Comparison of ENCODE assay signal across 24 mouse cellular contexts in the genomic region with DNA sequence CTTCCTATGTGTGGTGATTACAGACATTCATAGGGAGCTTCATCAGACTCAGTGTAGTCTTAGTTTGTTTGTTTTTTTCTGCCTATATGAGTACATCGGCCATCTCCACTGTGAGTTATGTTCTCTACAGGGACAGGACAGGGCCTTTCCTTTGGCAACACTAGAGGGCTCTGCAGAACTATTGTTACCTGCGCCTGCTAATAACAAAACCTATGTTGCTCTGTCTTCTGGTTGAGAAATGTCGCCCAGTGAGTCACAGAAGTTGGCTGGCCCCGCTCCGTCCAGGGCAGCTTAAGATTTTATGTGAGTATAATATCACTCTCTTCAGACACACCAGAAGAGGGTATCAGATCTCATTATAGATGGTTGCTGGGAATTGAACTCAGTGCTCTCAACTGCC. TPM values are rescaled to one million over a fixed set of nuclear protein-coding genes. Genes with fewer than 3 reads are reported as not detected.
DNase-seq lines count a peak whose midpoint lies in the region; ATAC-seq and TF ChIP-seq lines count a peak whose summit lies in the region.
"Had no signal": no experiment of that assay in that cellular context is flagged by ENCODE, and none has a peak within 500 bp of the region (broad histone marks: within the 10 kb centered on the region; RNA-seq: fewer than 3 reads in every experiment).

No protein-coding gene starts in this region.

- TF ChIP-seq CTCF in liver, postnatal 0 days (IDR thresholded peaks at IDR 0.05; ENCODE audit: low read depth), result peak; percentile 42
- TF ChIP-seq CTCF in MEL (IDR thresholded peaks at IDR 0.05 in 2 of 3, conservative IDR thresholded peaks at IDR 0.05 in 1 of 3; ENCODE audit: control insufficient read depth in 1 of 3, insufficient read depth in 1 of 3, low read depth in 2 of 3, low read length in 3 of 3, poor library complexity in 1 of 3, severe bottlenecking in 1 of 3), result peak in 2 of 3 experiments; percentile 47 to 55; a peak in 4 of 6 replicates

- ATAC-seq in liver, postnatal 0 days, result no peak
- ATAC-seq in liver, embryonic 12.5 days, result no peak
- ATAC-seq in hindbrain, embryonic 14.5 days (ENCODE audit: low FRiP score), result no peak
- ATAC-seq: hindbrain, postnatal 0 days had no signal

- no peak overlapping the region for H3K4me3 ChIP-seq in liver, postnatal 0 days (ENCODE audit: low read depth, low read length)
- H3K4me3 ChIP-seq in liver, embryonic 12.5 days, result no peak overlapping the region
- no peak overlapping the region for H3K4me3 ChIP-seq in MEL (ENCODE audit: control insufficient read depth in 1 of 2, insufficient read depth in 1 of 2, low read depth in 2 of 2, low read length in 2 of 2)
- no peak overlapping the region for H3K4me3 ChIP-seq in hindbrain, embryonic 14.5 days (replicated peaks; ENCODE audit: low read length)
- H3K4me3 ChIP-seq: forebrain, embryonic 10.5 days had no signal

- H3K79me2 ChIP-seq in MEL (ENCODE audit: control insufficient read depth, insufficient read depth, low read length, poor library complexity), result peaks cover 6% of the 10 kb centered on the region; the same call in 1 of the 2 replicates

- no peak overlapping the region for H3K9ac ChIP-seq in liver, postnatal 0 days (replicated peaks)
- no peak overlapping the region for H3K9ac ChIP-seq in liver, embryonic 12.5 days
- no peak overlapping the region for H3K9ac ChIP-seq in MEL (ENCODE audit: control insufficient read depth, low read depth, low read length, poor library complexity, severe bottlenecking)
- H3K9ac ChIP-seq in hindbrain, embryonic 14.5 days, result no peak overlapping the region

- H3K4me2 ChIP-seq in liver, postnatal 0 days (ENCODE audit: low read depth, low read length), result no peak overlapping the region
- H3K4me2 ChIP-seq in liver, embryonic 12.5 days, result no peak overlapping the region
- no peak overlapping the region for H3K4me2 ChIP-seq in hindbrain, embryonic 14.5 days (replicated peaks)
- H3K4me2 ChIP-seq: heart, embryonic 11.5 days had no signal

- TF ChIP-seq RAD21 in MEL (IDR thresholded peaks at IDR 0.05; ENCODE audit: low read depth, low read length), result no peak

- peak; percentile 35 to 73 for DNase-seq in adrenal gland, adult (ENCODE audit: inconsistent age in 2 of 2, low spot score in 1 of 2)
- DNase-seq in adrenal gland, adult 18-20 months (ENCODE audit: low spot score in 2 of 2), result no peak
- no peak for DNase-seq in liver, postnatal 0 days
- peak; percentile 79 for DNase-seq in MEL (ENCODE audit: low read depth, low spot score)
- peak; percentile 24 for DNase-seq in naive thymus-derived CD4-positive, alpha-beta T cell, adult 2 months (ENCODE audit: low read depth)
- DNase-seq in hindbrain, embryonic 14.5 days (ENCODE audit: low spot score), result no peak
- DNase-seq in frontal cortex, postnatal 10 days (ENCODE audit: low spot score in 2 of 2), result no peak
- DNase-seq: cerebellum, adult 11 months; liver; thymus, postnatal 25 days had no signal

- H3K9me3 ChIP-seq in liver, postnatal 0 days (ENCODE audit: low read length), result no peaks in the 10 kb centered on the region
- no peaks in the 10 kb centered on the region for H3K9me3 ChIP-seq in liver, embryonic 12.5 days (replicated peaks)
- H3K9me3 ChIP-seq in MEL (replicated peaks; ENCODE audit: insufficient read depth, low read length), result no peaks in the 10 kb centered on the region
- no peaks in the 10 kb centered on the region for H3K9me3 ChIP-seq in hindbrain, embryonic 14.5 days (ENCODE audit: control insufficient read depth, low read length)
- H3K9me3 ChIP-seq: forebrain, embryonic 10.5 days had no signal

- TF ChIP-seq EP300 in liver, postnatal 0 days (IDR thresholded peaks at IDR 0.05; ENCODE audit: low read depth), result no peak
- TF ChIP-seq EP300 in MEL (IDR thresholded peaks at IDR 0.05; ENCODE audit: low read depth in 1 of 2, low read length in 2 of 2), result no peak

- TF ChIP-seq POLR2A in MEL (IDR thresholded peaks at IDR 0.05; ENCODE audit: control insufficient read depth in 1 of 2, insufficient read depth in 1 of 2, low read depth in 1 of 2, low read length in 2 of 2, poor library complexity in 1 of 2), result 0 out of 4 replicates have a peak, but pooled peaks of 1 of the 2 experiments have one; percentile 13

- H3K27me3 ChIP-seq in liver, postnatal 0 days (ENCODE audit: insufficient read depth, low read length), result peaks cover 36% of the 10 kb centered on the region
- H3K27me3 ChIP-seq in liver, embryonic 12.5 days (replicated peaks), result peaks cover 46% of the 10 kb centered on the region
- no peaks in the 10 kb centered on the region for H3K27me3 ChIP-seq in MEL (ENCODE audit: control insufficient read depth in 1 of 2, insufficient read depth in 2 of 2, low read length in 2 of 2)
- H3K27me3 ChIP-seq in hindbrain, embryonic 14.5 days (ENCODE audit: control insufficient read depth, insufficient read depth, low read length), result peaks cover 53% of the 10 kb centered on the region

- WGBS in liver, postnatal 0 days (ENCODE audit: insufficient replicate concordance), result 74% methylated on average over 5 of the region's 5 CpGs
- WGBS in liver, embryonic 12.5 days (ENCODE audit: insufficient replicate concordance), result 67% methylated on average over 5 of the region's 5 CpGs
- 88% methylated on average over 5 of the region's 5 CpGs for WGBS in hindbrain, embryonic 14.5 days

- no peak overlapping the region for H3K27ac ChIP-seq in liver, postnatal 0 days (ENCODE audit: low read depth)
- no peak overlapping the region for H3K27ac ChIP-seq in liver, embryonic 12.5 days
- H3K27ac ChIP-seq in MEL (ENCODE audit: control insufficient read depth, low read depth, low read length), result no peak overlapping the region
- no peak overlapping the region for H3K27ac ChIP-seq in hindbrain, embryonic 14.5 days
- H3K27ac ChIP-seq: forebrain, embryonic 10.5 days; hindbrain, postnatal 0 days had no signal

- no peaks in the 10 kb centered on the region for H3K36me3 ChIP-seq in liver, postnatal 0 days (replicated peaks; ENCODE audit: insufficient read depth, low read length)
- no peaks in the 10 kb centered on the region for H3K36me3 ChIP-seq in liver, embryonic 12.5 days
- peaks cover 0 to 18% of the 10 kb centered on the region in 2 experiments; a peak in 2 of 4 replicates for H3K36me3 ChIP-seq in MEL (ENCODE audit: control insufficient read depth in 1 of 2, insufficient read depth in 2 of 2, low read length in 2 of 2)
- no peaks in the 10 kb centered on the region for H3K36me3 ChIP-seq in hindbrain, embryonic 14.5 days (replicated peaks; ENCODE audit: control insufficient read depth, insufficient read depth)

- H3K4me1 ChIP-seq in liver, postnatal 0 days (ENCODE audit: insufficient read depth), result peaks cover 20% of the 10 kb centered on the region
- H3K4me1 ChIP-seq in liver, embryonic 12.5 days, result peaks cover 33% of the 10 kb centered on the region
- H3K4me1 ChIP-seq in MEL (ENCODE audit: control insufficient read depth in 1 of 2, insufficient read depth in 2 of 2, low read length in 2 of 2), result peaks cover 6 to 14% of the 10 kb centered on the region in 2 experiments; a peak in 3 of 4 replicates
- H3K4me1 ChIP-seq in hindbrain, embryonic 14.5 days (replicated peaks; ENCODE audit: control insufficient read depth, insufficient read depth, low read length), result 0 out of 2 replicates have a peak, but pooled peaks cover 3% of the 10 kb centered on the region

TF ChIP-seq in MEL, 35 proteins besides CTCF, POLR2A, EP300 and RAD21:
- TF ChIP-seq MEF2A (IDR thresholded peaks at IDR 0.05; ENCODE audit: extremely low read depth, insufficient replicate concordance, low read depth, low read length, poor library complexity, severe bottlenecking) (no peak), ZMIZ1 (IDR thresholded peaks at IDR 0.05; ENCODE audit: low read depth, low read length) (no peak), MAFK (IDR thresholded peaks at IDR 0.05; ENCODE audit: borderline replicate concordance, low read depth, low read length) (no peak), USF2 (IDR thresholded peaks at IDR 0.05; ENCODE audit: borderline replicate concordance in 1 of 2, insufficient read depth in 1 of 2, low read depth in 1 of 2, low read length in 2 of 2) (no peak)
TF ChIP-seq in MEL: peak in this region for 0.

RNA-seq across cellular contexts. Expression of a gene that starts 41.1 kb away (rescaled TPM):
- total RNA-seq in adrenal gland, adult 18-20 months (2021), result not detected
- not detected in 2 replicates for polyA plus RNA-seq in liver, postnatal 0 days (2015; fragmentation: Nextera tagmentation; extraction: Ambion mirVana)
- polyA plus RNA-seq in liver, embryonic 12.5 days (2016; fragmentation: Nextera tagmentation; extraction: Ambion mirVana), result not detected in 2 replicates
- not detected in 2 replicates for total RNA-seq in MEL (2012; rRNA removed)
- polyA plus RNA-seq in MEL (2012; ENCODE audit: insufficient read depth in 1 of 2, insufficient read length in 2 of 2, low read depth in 1 of 2, low replicate concordance in 2 of 2, missing spikeins in 1 of 2), result under 1 TPM in 1 of 2 experiments, not detected in 1; 0.17 TPM
- polyA plus RNA-seq in hindbrain, embryonic 14.5 days (2014; fragmentation: Nextera tagmentation; extraction: Ambion mirVana), result not detected in 2 replicates
- total RNA-seq: common myeloid progenitor, adult 5-6 weeks; gastrocnemius, postnatal 4 days; heart, postnatal 25 days; hindbrain, postnatal 0 days; layer of hippocampus, adult 8-10 months; left cerebral cortex, postnatal 14 days; megakaryocyte-erythroid progenitor cell, adult 5-6 weeks; monocyte, adult 5-6 weeks had no signal
- polyA plus RNA-seq: embryonic facial prominence, embryonic 14.5 days; forebrain, embryonic 10.5 days; hindbrain, postnatal 0 days; neural tube, embryonic 14.5 days; stomach, embryonic 14.5 days had no signal

Comparison
In these comparisons a context has a peak if more than half of its experiments do, and no peak if none do; other contexts are left out.
1. DNase-seq: peak in adrenal gland, adult (2 of 2), MEL (single experiment) and naive thymus-derived CD4-positive, alpha-beta T cell, adult 2 months (single experiment); none in adrenal gland, adult 18-20 months (0 of 2), liver, postnatal 0 days (single experiment), hindbrain, embryonic 14.5 days (single experiment) and frontal cortex, postnatal 10 days (0 of 2).